Mouse (Mus musculus): Measurements from ENCODE around the gene Dynlt1b. TPM values are rescaled to one million over a fixed set of nuclear protein-coding genes. Genes with fewer than 3 reads are reported as not detected.
"Not testable (repeated sequence)": the region's sequence is repeated elsewhere in the genome, so short reads cannot be mapped to it uniquely, and the experiment has no call there.

The Dynlt1b gene
- 317 TPM for polyA plus RNA-seq (2021)

GRCm38 (mm10) chr17:6429945-6430344 is at the start of gene Dynlt1b:
Dynlt1b (plus strand) TSS chr17:6430112.
- H3K27me3 ChIP-seq; in situ Hi-C loops (cut with MboI; ENCODE audit: low pct_unique_long_range_greater_than_20kb); CTCF ChIA-PET; POLR2A ChIA-PET: not testable (repeated sequence)
- peak; percentile 95 for DNase-seq (ENCODE audit: low read depth, low spot score)
- ATAC-seq, result peak; percentile 96

GRCm38 (mm10) chr17:6380182-6380841 is 49.6 kb upstream of the Dynlt1b start:
- POLR2A ChIA-PET; DNase-seq (ENCODE audit: low read depth, low spot score); in situ Hi-C loops (cut with MboI; ENCODE audit: low pct_unique_long_range_greater_than_20kb); ATAC-seq; H3K27me3 ChIP-seq; CTCF ChIA-PET: not testable (repeated sequence)

GRCm38 (mm10) chr17:6381071-6381682 is 48.7 kb upstream of the Dynlt1b start:
- CTCF ChIA-PET; ATAC-seq; H3K27me3 ChIP-seq; DNase-seq (ENCODE audit: low read depth, low spot score); in situ Hi-C loops (cut with MboI; ENCODE audit: low pct_unique_long_range_greater_than_20kb); POLR2A ChIA-PET: not testable (repeated sequence)

- peak; percentile 37 for ATAC-seq
- CTCF ChIA-PET; H3K27me3 ChIP-seq; in situ Hi-C loops (cut with MboI; ENCODE audit: low pct_unique_long_range_greater_than_20kb); DNase-seq (ENCODE audit: low read depth, low spot score); POLR2A ChIA-PET: not testable (repeated sequence)
These were observed 43.0 kb upstream of the Dynlt1b start for GRCm38 (mm10) chr17:6386927-6387326.

- DNase-seq (ENCODE audit: low read depth, low spot score); POLR2A ChIA-PET; ATAC-seq; CTCF ChIA-PET; in situ Hi-C loops (cut with MboI; ENCODE audit: low pct_unique_long_range_greater_than_20kb); H3K27me3 ChIP-seq: not testable (repeated sequence)
These were observed 42.5 kb upstream of the Dynlt1b start for GRCm38 (mm10) chr17:6387380-6387911.

GRCm38 (mm10) chr17:6389463-6389862 is 40.4 kb upstream of the Dynlt1b start:
- CTCF ChIA-PET; POLR2A ChIA-PET; DNase-seq (ENCODE audit: low read depth, low spot score); in situ Hi-C loops (cut with MboI; ENCODE audit: low pct_unique_long_range_greater_than_20kb); H3K27me3 ChIP-seq: not testable (repeated sequence)
- ATAC-seq, result peak; percentile 15

- ATAC-seq, CTCF ChIA-PET: not testable (repeated sequence)
These were observed 39.2 kb upstream of the Dynlt1b start for GRCm38 (mm10) chr17:6390731-6391130.

GRCm38 (mm10) chr17:6391736-6392135 is 38.2 kb upstream of the Dynlt1b start:
- POLR2A ChIA-PET; ATAC-seq; H3K27me3 ChIP-seq; DNase-seq (ENCODE audit: low read depth, low spot score); in situ Hi-C loops (cut with MboI; ENCODE audit: low pct_unique_long_range_greater_than_20kb); CTCF ChIA-PET: not testable (repeated sequence)

More at GRCm38 (mm10) chr17:6390731-6391130, 39.2 kb upstream of the Dynlt1b start:
- in situ Hi-C loops (cut with MboI; ENCODE audit: low pct_unique_long_range_greater_than_20kb); H3K27me3 ChIP-seq; POLR2A ChIA-PET; DNase-seq (ENCODE audit: low read depth, low spot score): not testable (repeated sequence)

- H3K27me3 ChIP-seq; POLR2A ChIA-PET; DNase-seq (ENCODE audit: low read depth, low spot score); CTCF ChIA-PET; in situ Hi-C loops (cut with MboI; ENCODE audit: low pct_unique_long_range_greater_than_20kb): not testable (repeated sequence)
- ATAC-seq, result peak; percentile 18
These were observed 37.2 kb upstream of the Dynlt1b start for GRCm38 (mm10) chr17:6392473-6393340.

- POLR2A ChIA-PET; H3K27me3 ChIP-seq; CTCF ChIA-PET; in situ Hi-C loops (cut with MboI; ENCODE audit: low pct_unique_long_range_greater_than_20kb); ATAC-seq; DNase-seq (ENCODE audit: low read depth, low spot score): not testable (repeated sequence)
These were observed 31.8 kb upstream of the Dynlt1b start for GRCm38 (mm10) chr17:6398079-6398478.

GRCm38 (mm10) chr17:6398816-6399215 is 31.1 kb upstream of the Dynlt1b start:
- DNase-seq (ENCODE audit: low read depth, low spot score); in situ Hi-C loops (cut with MboI; ENCODE audit: low pct_unique_long_range_greater_than_20kb); POLR2A ChIA-PET; CTCF ChIA-PET; H3K27me3 ChIP-seq: not testable (repeated sequence)
- peak; percentile 23 for ATAC-seq

- H3K27me3 ChIP-seq; in situ Hi-C loops (cut with MboI; ENCODE audit: low pct_unique_long_range_greater_than_20kb); CTCF ChIA-PET; POLR2A ChIA-PET: not testable (repeated sequence)
- DNase-seq (ENCODE audit: low read depth, low spot score), result peak; percentile 19
- ATAC-seq, result peak; percentile 86
These were observed 30.4 kb upstream of the Dynlt1b start for GRCm38 (mm10) chr17:6399281-6400096.

- DNase-seq (ENCODE audit: low read depth, low spot score); H3K27me3 ChIP-seq; in situ Hi-C loops (cut with MboI; ENCODE audit: low pct_unique_long_range_greater_than_20kb); POLR2A ChIA-PET; CTCF ChIA-PET: not testable (repeated sequence)
- ATAC-seq, result peak; percentile 23
These were observed 29.8 kb upstream of the Dynlt1b start for GRCm38 (mm10) chr17:6400097-6400489.

- DNase-seq (ENCODE audit: low read depth, low spot score); ATAC-seq; CTCF ChIA-PET; H3K27me3 ChIP-seq; POLR2A ChIA-PET; in situ Hi-C loops (cut with MboI; ENCODE audit: low pct_unique_long_range_greater_than_20kb): not testable (repeated sequence)
These were observed 25.4 kb upstream of the Dynlt1b start for GRCm38 (mm10) chr17:6404493-6404892.

Measured in Patski (cell line).